Mouse (Mus musculus) stomach, embryonic 15.5 days (tissue): ENCODE data around the gene Mast3. TPM values are rescaled to one million over a fixed set of nuclear protein-coding genes. Genes with fewer than 3 reads are reported as not detected.
A peak's percentile ranks its signal among the peaks of the same experiment; 100 is the strongest.

Experiments
- ATAC-seq: fragments of 200-750 bp; cut with Nextera tagmentation; 2 replicates; pipeline ENCODE4 v1.8.0; 2017; ENCODE audit warnings: low read depth, moderate number of reproducible peaks, moderate TSS enrichment; ENCODE audit not compliant: insufficient read depth, low FRiP score
- H3K27ac ChIP-seq: fragments of 300-500 bp; sonication (generic); 2 replicates; pipeline ENCODE4 v1.5.1; 2015; ENCODE audit warnings: mild to moderate bottlenecking, inconsistent platforms
- H3K27me3 ChIP-seq: fragments of 300-500 bp; sonication (generic); replicated peaks from 2 replicates; pipeline ENCODE4 v1.6.1; 2015; ENCODE audit warnings: inconsistent platforms
- H3K36me3 ChIP-seq: fragments of 300-500 bp; sonication (generic); 2 replicates; pipeline ENCODE4 v1.6.1; 2015; ENCODE audit warnings: inconsistent platforms
- H3K4me1 ChIP-seq: fragments of 300-500 bp; sonication (generic); 2 replicates; pipeline ENCODE4 v1.6.1; 2015; ENCODE audit warnings: inconsistent platforms
- H3K4me2 ChIP-seq: fragments of 300-500 bp; sonication (generic); 2 replicates; pipeline ENCODE4 v1.6.1; 2015; ENCODE audit warnings: mild to moderate bottlenecking, inconsistent platforms
- H3K4me3 ChIP-seq: fragments of 300-500 bp; sonication (generic); replicated peaks from 2 replicates; pipeline ENCODE4 v1.5.1; 2015; ENCODE audit warnings: inconsistent platforms
- H3K9ac ChIP-seq: fragments of 300-500 bp; sonication (generic); 2 replicates; pipeline ENCODE4 v1.6.1; 2015; ENCODE audit warnings: inconsistent platforms
- H3K9me3 ChIP-seq: fragments of 300-500 bp; sonication (generic); 2 replicates; pipeline ENCODE4 v1.6.1; 2016; ENCODE audit warnings: inconsistent platforms
- WGBS: fragments of 180-500 bp; shearing (Covaris S2); methylation state at CpG from one replicate; pipeline ENCODE4 v1.1.7; 2015; 5-methylcytosine and 5-hydroxymethylcytosine counted together
- polyA plus RNA-seq: library from polyadenylated mRNA; unstranded; fragments of >200 nt; fragmentation: Nextera tagmentation; extraction: Ambion mirVana; gene quantifications from 2 replicates; pipeline ENCODE4 v1.2.1, GENCODE M21; 2015

Mast3 gene
- polyA plus RNA-seq, 1 experiment from 2014 or later, result 13.3 TPM

GRCm38 (mm10) chr8:70764676-70765075, 40.2 kb downstream of the Mast3 start:
- Histone ChIP-seq H3K4me3 (no peak overlapping the region; the same call in 1 of the 2 replicates), H3K9ac (no peak overlapping the region), H3K4me2 (peak overlapping the region; percentile 77; the same call in 1 of the 2 replicates), H3K36me3 (0 out of 2 replicates have a peak, but pooled peaks cover 8% of the 10 kb centered on the region), H3K4me1 (peaks cover 22% of the 10 kb centered on the region), H3K27me3 (no peaks in the 10 kb centered on the region), H3K9me3 (no peaks in the 10 kb centered on the region), H3K27ac (peak overlapping the region; percentile 70)
- no peak for ATAC-seq
- WGBS, result 82% methylated on average over 13 of the region's 13 CpGs

- WGBS, result 65% methylated on average over 8 of the region's 8 CpGs
- peak overlapping the region; percentile 83 for H3K27ac ChIP-seq
Measured at GRCm38 (mm10) chr8:70764026-70764425, 40.8 kb downstream of the Mast3 start.

GRCm38 (mm10) chr8:70763354-70763753, 41.5 kb downstream of the Mast3 start:
- H3K27ac ChIP-seq, result peak overlapping the region; percentile 83
- H3K4me2 ChIP-seq, result no peak overlapping the region
- peaks cover 29% of the 10 kb centered on the region for H3K4me1 ChIP-seq

More at GRCm38 (mm10) chr8:70764026-70764425, 40.8 kb downstream of the Mast3 start:
- Histone ChIP-seq H3K9ac (no peak overlapping the region), H3K4me3 (no peak overlapping the region), H3K9me3 (no peaks in the 10 kb centered on the region), H3K4me2 (peak overlapping the region; percentile 17; the same call in 1 of the 2 replicates), H3K4me1 (peaks cover 26% of the 10 kb centered on the region), H3K27me3 (no peaks in the 10 kb centered on the region), H3K36me3 (0 out of 2 replicates have a peak, but pooled peaks cover 7% of the 10 kb centered on the region)
- peak; percentile 39 for ATAC-seq

GRCm38 (mm10) chr8:70762118-70762517, 42.7 kb downstream of the Mast3 start:
- WGBS, result 78% methylated on average over 1 of the region's 1 CpGs

More at GRCm38 (mm10) chr8:70763354-70763753, 41.5 kb downstream of the Mast3 start:
- no peak overlapping the region for H3K9ac ChIP-seq
- no peaks in the 10 kb centered on the region for H3K27me3 ChIP-seq
- H3K4me3 ChIP-seq, result no peak overlapping the region
- 7% methylated on average over 3 of the region's 3 CpGs for WGBS
- no peak for ATAC-seq
- no peaks in the 10 kb centered on the region for H3K9me3 ChIP-seq
- 0 out of 2 replicates have a peak, but pooled peaks cover 1% of the 10 kb centered on the region for H3K36me3 ChIP-seq

GRCm38 (mm10) chr8:70760775-70761406, 44.0 kb downstream of the Mast3 start, which contains the start of gene Mpv17l2:
TSS of gene Mpv17l2 (minus strand) at chr8:70760946.
- peak within 1 kb of the TSS; percentile 92 for H3K4me2 ChIP-seq
- WGBS, result under 1% methylated on average over 55 of the region's 55 CpGs
- H3K4me1 ChIP-seq, result peaks cover 20% of the 10 kb centered on the region
- peak within 1 kb of the TSS; percentile 77 for H3K9ac ChIP-seq
- H3K27me3 ChIP-seq, result no peaks in the 10 kb centered on the region
- H3K4me3 ChIP-seq, result peak within 1 kb of the TSS; percentile 69
- peak; percentile 93 for ATAC-seq
- H3K9me3 ChIP-seq, result no peaks in the 10 kb centered on the region
- H3K27ac ChIP-seq, result peak within 1 kb of the TSS; percentile 71
- H3K36me3 ChIP-seq, result peaks cover 13% of the 10 kb centered on the region; the same call in 1 of the 2 replicates

More at GRCm38 (mm10) chr8:70762118-70762517, 42.7 kb downstream of the Mast3 start:
- Histone ChIP-seq H3K4me3 (no peak overlapping the region), H3K27ac (no peak overlapping the region; the same call in 1 of the 2 replicates), H3K4me1 (peaks cover 29% of the 10 kb centered on the region), H3K9me3 (no peaks in the 10 kb centered on the region), H3K36me3 (0 out of 2 replicates have a peak, but pooled peaks cover 8% of the 10 kb centered on the region), H3K9ac (no peak overlapping the region), H3K27me3 (no peaks in the 10 kb centered on the region), H3K4me2 (no peak overlapping the region)
- no peak for ATAC-seq

- Histone ChIP-seq H3K9me3 (no peaks in the 10 kb centered on the region), H3K36me3 (peaks cover 13% of the 10 kb centered on the region; the same call in 1 of the 2 replicates), H3K4me2 (peak overlapping the region; percentile 92), H3K9ac (peak overlapping the region; percentile 77), H3K27ac (peak overlapping the region; percentile 71), H3K27me3 (no peaks in the 10 kb centered on the region), H3K4me1 (peaks cover 20% of the 10 kb centered on the region), H3K4me3 (peak overlapping the region; percentile 69)
- ATAC-seq, result no peak
- 0% methylated on average over 22 of the region's 22 CpGs for WGBS
Measured at GRCm38 (mm10) chr8:70760350-70760749, 44.5 kb downstream of the Mast3 start.

GRCm38 (mm10) chr8:70758616-70759561, 46.0 kb downstream of the Mast3 start:
- peak overlapping the region; percentile 92; the same call in 1 of the 2 replicates for H3K4me2 ChIP-seq
- 63% methylated on average over 19 of the region's 19 CpGs for WGBS

GRCm38 (mm10) chr8:70758308-70758615, 46.6 kb downstream of the Mast3 start:
- no peak for ATAC-seq
- Histone ChIP-seq H3K9me3 (no peaks in the 10 kb centered on the region), H3K27ac (no peak overlapping the region)

More at GRCm38 (mm10) chr8:70758616-70759561, 46.0 kb downstream of the Mast3 start:
- Histone ChIP-seq H3K27me3 (no peaks in the 10 kb centered on the region), H3K9ac (peak overlapping the region; percentile 11; the same call in 1 of the 2 replicates), H3K27ac (no peak overlapping the region), H3K36me3 (peaks cover 13% of the 10 kb centered on the region; the same call in 1 of the 2 replicates), H3K9me3 (no peaks in the 10 kb centered on the region), H3K4me3 (no peak overlapping the region), H3K4me1 (peaks cover 24% of the 10 kb centered on the region)
- ATAC-seq, result no peak

GRCm38 (mm10) chr8:70757523-70758307, 47.1 kb downstream of the Mast3 start:
- Histone ChIP-seq H3K4me1 (peaks cover 32% of the 10 kb centered on the region), H3K4me2 (no peak overlapping the region), H3K27ac (no peak overlapping the region), H3K4me3 (no peak overlapping the region), H3K27me3 (no peaks in the 10 kb centered on the region), H3K36me3 (peaks cover 13% of the 10 kb centered on the region; the same call in 1 of the 2 replicates), H3K9me3 (no peaks in the 10 kb centered on the region), H3K9ac (no peak overlapping the region)
- 75% methylated on average over 22 of the region's 22 CpGs for WGBS
- ATAC-seq, result no peak

More at GRCm38 (mm10) chr8:70758308-70758615, 46.6 kb downstream of the Mast3 start:
- H3K36me3 ChIP-seq, result peaks cover 13% of the 10 kb centered on the region; the same call in 1 of the 2 replicates
- no peak overlapping the region for H3K9ac ChIP-seq
- no peak overlapping the region for H3K4me3 ChIP-seq
- 86% methylated on average over 7 of the region's 7 CpGs for WGBS
- peaks cover 27% of the 10 kb centered on the region for H3K4me1 ChIP-seq
- H3K4me2 ChIP-seq, result no peak overlapping the region
- no peaks in the 10 kb centered on the region for H3K27me3 ChIP-seq

- no peak overlapping the region for H3K9ac ChIP-seq
- H3K9me3 ChIP-seq, result no peaks in the 10 kb centered on the region
- H3K4me1 ChIP-seq, result peaks cover 38% of the 10 kb centered on the region
- H3K27ac ChIP-seq, result no peak overlapping the region
- no peaks in the 10 kb centered on the region for H3K27me3 ChIP-seq
- ATAC-seq, result no peak
- H3K4me3 ChIP-seq, result no peak overlapping the region
- H3K4me2 ChIP-seq, result no peak overlapping the region
- peaks cover 13% of the 10 kb centered on the region; the same call in 1 of the 2 replicates for H3K36me3 ChIP-seq
- 91% methylated on average over 6 of the region's 6 CpGs for WGBS
Measured at GRCm38 (mm10) chr8:70756476-70757040, 48.3 kb downstream of the Mast3 start.
